Mouse (Mus musculus) adrenal gland, adult 18-20 months (tissue): ENCODE results near the gene Fpr2. TPM values are rescaled to one million over a fixed set of nuclear protein-coding genes. Genes with fewer than 3 reads are reported as not detected.
"Not testable (repeated sequence)": the region's sequence is repeated elsewhere in the genome, so short reads cannot be mapped to it uniquely, and the experiment has no call there.

Experiments used
- DNase-seq, 2 experiments: peaks; one replicate each; pipeline ENCODE4 v3.0.0; 2021 to 2022; ENCODE audit warnings: low spot score in 2 of 2
- long read RNA-seq, 2 experiments: library from polyadenylated mRNA; stranded (forward); transcript quantifications; one replicate each; pipeline ENCODE4 v2.0.0; 2021
- total RNA-seq, 2 experiments: library from RNA; stranded (reverse); gene quantifications; 1 replicate in 1 of 2; 2 replicates in 1 of 2; pipeline ENCODE4 v1.2.3; 2021

Gene Fpr2
- total RNA-seq = not detected
- long read RNA-seq, experiment 1 = 0 reads
- long read RNA-seq, experiment 2 = 0 reads

DNA sequence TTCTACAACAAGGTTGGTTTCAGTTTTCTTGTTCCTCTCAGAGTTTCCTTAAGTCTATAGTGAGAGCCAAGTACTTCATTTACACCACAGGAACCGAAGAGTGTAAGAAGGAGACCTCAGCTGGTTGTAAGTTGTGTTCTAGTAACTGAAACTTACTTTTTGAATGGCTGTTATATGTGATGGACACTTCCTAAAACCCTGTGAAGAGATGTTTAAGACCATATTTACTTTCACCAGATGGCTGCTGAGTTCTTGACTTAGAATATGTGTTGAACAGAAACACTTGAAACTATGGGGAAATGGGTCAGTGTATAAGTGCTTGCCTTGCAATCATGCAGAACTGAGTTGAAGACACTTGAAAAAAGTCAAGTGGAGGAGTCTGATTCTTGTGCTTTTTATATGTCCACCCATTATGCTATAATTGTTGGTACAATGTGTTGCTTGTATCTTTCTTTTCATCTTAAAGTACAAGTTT lies at the start of gene Fpr2, which contains the start of gene Fpr3:
TSS of gene Fpr2 (plus strand) at position 51 of the 475 bp plus-strand sequence.
TSS of gene Fpr3 (plus strand) at position 79 of the 475 bp plus-strand sequence.
- DNase-seq = no peak

GRCm38 (mm10) chr17:17837919-17838701 lies 49.5 kb upstream of the Fpr2 start:
- DNase-seq = peak; percentile 95 to 96

DNA sequence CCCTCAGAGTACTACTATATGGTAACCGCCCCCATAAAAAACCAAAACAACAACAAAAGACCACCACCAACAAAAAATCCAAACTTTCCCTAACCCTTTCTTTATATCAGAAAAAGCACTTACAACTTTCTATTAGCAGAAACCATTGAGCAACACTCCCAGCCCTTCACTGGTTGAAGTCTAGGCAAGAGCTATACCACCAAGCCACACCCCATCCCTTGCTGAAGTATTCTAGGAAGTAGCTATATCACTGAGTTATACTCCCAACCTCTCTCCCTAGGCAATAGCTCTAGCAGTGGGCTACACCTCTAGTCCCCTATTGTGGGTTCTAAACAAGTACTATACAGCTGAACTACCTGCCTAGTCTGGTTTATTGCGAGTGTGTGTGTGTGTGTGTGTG lies 48.3 kb upstream of the Fpr2 start:
- no peak for DNase-seq

DNA sequence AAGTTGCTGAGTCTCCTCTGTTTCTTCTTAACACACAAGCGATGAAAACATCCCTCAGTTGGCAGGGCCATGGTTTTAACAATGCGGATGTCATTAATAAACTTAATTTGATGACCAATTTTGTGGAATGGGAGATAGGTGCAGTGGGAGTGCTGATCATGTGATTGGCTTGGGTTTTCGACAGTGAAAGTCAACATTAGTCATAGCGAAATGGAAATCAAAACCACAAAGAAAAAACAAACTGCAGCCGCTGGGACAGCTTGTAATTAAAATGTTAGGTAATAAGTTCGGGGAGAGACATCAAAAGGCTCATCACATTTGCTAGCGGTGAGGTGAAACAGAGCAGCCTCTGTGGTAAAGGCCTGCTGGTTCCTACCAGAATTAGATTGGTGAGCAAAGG lies 46.8 kb upstream of the Fpr2 start:
- DNase-seq = no peak

- no peak for DNase-seq
Measured at GRCm38 (mm10) chr17:17843534-17844261, 43.9 kb upstream of the Fpr2 start.

DNA sequence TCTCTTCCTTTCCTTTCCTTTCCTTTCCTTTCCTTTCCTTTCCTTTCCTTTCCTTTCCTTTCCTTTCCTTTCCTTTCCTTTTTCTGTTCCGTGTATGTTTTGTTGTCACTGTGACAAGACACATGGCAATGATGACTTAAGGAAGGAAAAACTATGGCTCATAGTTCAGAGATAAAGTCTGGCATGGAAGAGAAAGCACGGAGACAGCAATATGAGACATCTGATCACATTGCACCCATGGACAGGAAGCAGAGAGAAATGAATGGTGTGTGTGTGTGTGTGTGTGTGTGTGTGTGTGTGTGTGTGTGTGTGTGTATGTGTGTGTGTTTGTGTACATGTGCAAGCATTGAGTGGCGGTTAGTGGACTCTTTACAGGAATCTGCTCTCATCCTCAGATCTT lies 43.0 kb upstream of the Fpr2 start:
- DNase-seq = not testable (repeated sequence)

DNA sequence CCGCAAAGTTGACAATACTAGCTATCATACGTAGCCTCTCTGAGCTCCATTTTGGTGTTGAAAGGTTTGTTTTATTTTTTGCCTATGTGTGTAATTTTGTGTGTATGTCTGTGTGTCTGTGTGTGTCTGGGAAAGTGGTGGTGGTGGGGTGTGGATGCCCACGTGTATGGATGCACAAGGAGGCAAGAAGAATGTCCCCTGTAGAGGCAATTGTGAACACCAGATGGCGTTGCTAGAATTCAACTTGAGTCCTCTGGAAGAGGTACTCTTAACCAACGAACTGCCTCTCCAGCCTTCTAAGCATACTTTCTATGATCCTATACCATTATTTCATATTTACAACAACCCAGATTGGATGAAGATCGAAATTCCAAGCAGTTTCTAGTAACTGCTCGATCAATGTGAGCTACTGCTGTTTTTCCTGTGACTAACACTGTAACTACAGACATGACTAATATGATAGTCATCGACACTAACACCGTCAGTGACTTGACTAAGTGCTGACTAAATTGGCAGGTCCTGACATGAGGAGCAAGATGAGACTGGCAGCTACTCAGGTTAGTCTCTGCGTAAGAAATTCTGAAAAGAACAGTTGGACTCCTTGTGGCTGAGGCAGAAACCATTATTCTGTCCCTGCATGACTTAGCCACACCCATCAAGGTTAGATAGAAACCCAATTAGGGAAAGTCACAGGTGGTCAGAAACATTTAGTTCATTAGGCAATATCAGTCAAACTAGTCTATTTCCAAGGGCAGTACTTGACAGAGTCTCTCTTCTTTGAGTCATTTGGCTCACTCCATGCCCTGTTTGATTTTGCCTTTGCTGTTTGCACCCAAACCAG lies 42.2 kb upstream of the Fpr2 start:
- DNase-seq = peak in 1 of 2 experiments; percentile 18

GRCm38 (mm10) chr17:17848988-17849387 lies 38.6 kb upstream of the Fpr2 start:
- DNase-seq = no peak

- no peak for DNase-seq
Measured at GRCm38 (mm10) chr17:17849906-17850712, 37.5 kb upstream of the Fpr2 start.

DNA sequence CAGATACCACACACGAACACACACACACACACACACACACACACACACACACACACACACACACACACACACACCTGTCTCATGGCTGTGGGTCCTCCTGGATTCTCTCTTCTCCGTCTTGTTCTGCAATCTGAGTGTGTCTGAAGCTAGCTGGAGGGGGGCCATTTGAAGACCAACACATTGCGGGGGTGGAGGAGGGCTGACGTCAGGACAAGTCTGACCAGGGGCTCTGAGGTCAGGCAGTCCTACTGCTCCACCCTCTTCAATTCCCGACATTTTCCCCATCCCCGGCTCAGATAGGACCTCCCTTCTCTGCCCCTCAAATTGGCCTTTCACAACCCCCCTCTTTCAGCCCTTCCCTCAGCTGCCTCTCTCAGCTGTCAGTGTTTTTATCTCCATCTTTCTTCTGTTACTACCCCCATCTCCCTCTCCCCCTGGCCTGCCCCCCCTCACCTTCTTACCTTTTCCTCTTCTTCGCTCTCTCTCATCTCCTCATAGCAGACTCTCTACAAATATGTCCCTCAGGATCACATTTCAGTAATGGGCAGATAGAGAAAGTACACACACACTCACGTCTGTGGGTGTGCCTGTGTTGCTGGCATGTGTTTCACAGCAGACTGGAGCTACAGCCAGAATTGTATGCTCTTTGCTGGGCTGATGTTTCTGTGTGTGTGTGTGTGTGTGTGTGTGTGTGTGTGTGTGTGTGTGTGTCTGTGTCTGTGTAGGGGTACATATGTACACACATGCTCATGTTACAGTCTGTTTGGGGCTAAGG lies 32.4 kb upstream of the Fpr2 start, which contains the start of gene Has1:
TSS of gene Has1 (minus strand) at position 142 of the 775 bp plus-strand sequence.
- DNase-seq = no peak

- no peak for DNase-seq
Measured at GRCm38 (mm10) chr17:17856612-17857011, 31.0 kb upstream of the Fpr2 start.

- no peak for DNase-seq
Measured at GRCm38 (mm10) chr17:17857446-17857845, 30.2 kb upstream of the Fpr2 start.

DNA sequence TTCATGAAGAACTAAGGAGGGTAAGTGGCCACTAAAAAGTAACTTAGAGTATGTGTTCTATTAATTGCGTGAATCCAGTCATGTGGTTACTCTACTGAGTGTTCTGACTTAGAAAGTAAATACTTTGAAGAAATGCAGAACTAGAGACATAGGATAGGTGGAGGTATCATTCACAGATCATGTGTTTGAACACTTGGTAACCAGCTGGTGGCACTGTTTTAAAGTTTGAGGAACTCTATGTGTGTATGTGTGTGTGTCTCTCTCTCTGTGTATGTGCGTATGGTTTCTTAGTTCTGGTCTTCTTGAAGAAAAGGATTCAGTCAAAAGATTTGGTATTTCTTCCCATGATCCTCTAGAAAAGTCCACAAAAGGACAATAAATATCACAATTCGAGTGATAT lies 27.5 kb upstream of the Fpr2 start:
- DNase-seq = no peak

- DNase-seq = no peak
Measured at GRCm38 (mm10) chr17:17862360-17862759, 25.3 kb upstream of the Fpr2 start.

GRCm38 (mm10) chr17:17865168-17865567 lies 22.5 kb upstream of the Fpr2 start:
- DNase-seq = no peak

DNA sequence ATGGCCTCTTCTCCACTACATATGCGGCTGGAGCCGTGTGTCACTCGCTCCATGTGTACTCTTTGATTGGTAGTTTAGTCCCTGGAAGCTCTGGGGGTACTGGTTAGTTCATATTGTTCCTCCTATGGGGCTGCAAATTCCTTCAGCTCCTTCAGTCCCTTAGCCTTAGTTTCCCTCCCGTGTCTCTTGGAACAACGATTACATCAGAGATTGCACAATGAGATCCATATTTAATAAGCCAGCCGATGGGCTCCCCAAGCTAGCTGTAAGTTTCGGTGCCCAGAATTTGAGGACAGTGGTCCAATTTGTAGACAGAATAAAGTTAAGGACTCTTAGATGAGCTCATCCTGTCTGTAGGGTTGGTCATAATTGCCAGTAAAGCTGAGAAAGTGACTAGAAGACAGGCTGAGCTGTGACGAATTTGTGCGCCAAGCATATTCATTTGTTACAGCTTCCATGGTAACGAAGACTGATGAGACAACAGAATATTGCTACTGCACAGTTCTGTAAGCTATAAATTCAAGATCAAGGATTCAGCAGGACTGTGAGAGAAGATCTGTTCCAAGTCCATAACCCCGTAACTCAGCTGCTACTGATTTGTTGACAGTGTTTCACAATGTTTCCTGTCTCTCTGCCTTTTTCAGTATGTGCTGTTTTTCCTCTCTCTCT lies 20.7 kb upstream of the Fpr2 start:
- no peak for DNase-seq

DNA sequence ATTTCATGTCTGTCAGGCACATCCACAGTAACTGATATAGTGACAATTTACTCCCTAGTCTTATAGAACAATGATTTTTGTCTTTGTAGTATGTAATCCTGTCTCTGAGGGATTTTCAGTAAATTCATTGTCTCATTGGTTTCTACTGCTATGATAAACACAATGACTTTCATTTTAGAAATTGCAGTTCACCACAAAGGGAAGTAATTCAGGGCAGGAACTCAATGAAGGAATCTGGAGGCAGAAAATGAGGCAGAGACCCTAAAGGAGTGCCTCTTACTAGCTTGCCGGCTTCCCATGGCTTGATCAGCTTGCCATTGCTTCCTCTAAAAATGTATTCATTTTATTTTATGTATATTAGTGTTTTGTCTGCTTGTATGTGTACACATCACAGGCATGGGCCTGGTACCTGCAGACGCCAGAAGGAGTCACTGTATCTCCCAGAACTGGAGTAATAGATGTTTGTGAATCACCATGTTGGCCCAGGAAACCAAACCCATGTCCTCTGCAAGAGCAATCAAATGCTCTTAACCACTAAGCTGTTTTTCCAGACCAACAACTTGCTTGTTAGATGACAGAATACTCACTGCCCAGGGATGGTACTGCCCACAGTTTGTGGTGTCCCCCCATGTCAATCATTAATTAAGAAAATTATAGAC lies 16.6 kb upstream of the Fpr2 start:
- no peak for DNase-seq

DNA sequence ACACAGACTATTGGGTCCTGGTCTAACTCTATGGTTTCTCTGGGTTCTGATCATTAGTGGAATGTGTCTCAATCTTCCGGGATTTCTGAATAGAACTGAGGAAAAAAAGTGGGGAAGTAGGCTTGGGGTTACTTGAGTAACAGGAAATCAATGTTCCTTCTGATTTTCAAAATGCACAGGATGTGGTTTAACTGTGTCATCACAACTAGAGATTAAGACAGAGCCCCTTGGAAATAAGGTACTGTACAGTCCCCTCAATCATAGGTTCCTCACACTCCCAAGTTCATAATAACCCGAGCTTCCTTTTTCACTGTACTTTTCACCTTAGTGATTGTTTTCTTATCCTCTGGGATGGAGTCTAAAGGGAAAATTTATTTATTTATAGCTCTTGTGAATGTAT lies 15.9 kb upstream of the Fpr2 start:
- DNase-seq = no peak
